Mouse (Mus musculus): ENCODE data around the gene Doc2g. TPM values are rescaled to one million over a fixed set of nuclear protein-coding genes. Genes with fewer than 3 reads are reported as not detected.
A peak's percentile ranks its signal among the peaks of the same experiment; 100 is the strongest.

Gene Doc2g
- polyA plus RNA-seq, 2 experiments: 0.25 to 1.8 TPM

GRCm38 (mm10) chr19:4051741-4052515 is 48.8 kb downstream of the Doc2g start:
- no peak for ATAC-seq (ENCODE audit: insufficient read depth)

GRCm38 (mm10) chr19:4052516-4053030 is 49.5 kb downstream of the Doc2g start:
- no peak overlapping the region for H3K4me2 ChIP-seq (ENCODE audit: low read depth)
- ATAC-seq (ENCODE audit: insufficient read depth): no peak
- no peak for DNase-seq (ENCODE audit: low read depth in 3 of 3, low spot score in 3 of 3)
- WGBS (ENCODE audit: insufficient replicate concordance): 61% methylated on average over 5 of the region's 5 CpGs
- peaks cover 3 to 21% of the 10 kb centered on the region in 2 experiments for H3K4me1 ChIP-seq (replicated peaks; ENCODE audit: control insufficient read depth in 2 of 2, insufficient read depth in 2 of 2, low read length in 1 of 2)
- no peaks in the 10 kb centered on the region for H3K36me3 ChIP-seq (replicated peaks; ENCODE audit: control insufficient read depth, insufficient read depth, low read depth)
- no peaks in the 10 kb centered on the region for H3K27me3 ChIP-seq (ENCODE audit: control insufficient read depth, insufficient read depth, low read length)
- H3K4me3 ChIP-seq (ENCODE audit: insufficient read depth in 1 of 2, low read depth in 2 of 2, low read length in 2 of 2): no peak overlapping the region
- H3K9ac ChIP-seq (replicated peaks): no peak overlapping the region
- H3K9me3 ChIP-seq (ENCODE audit: control insufficient read depth, low read length): no peaks in the 10 kb centered on the region
- H3K27ac ChIP-seq: no peak overlapping the region
- TF ChIP-seq CTCF (IDR thresholded peaks at IDR 0.05; ENCODE audit: low read depth) (no peak), EP300 (IDR thresholded peaks at IDR 0.05; ENCODE audit: low read depth) (no peak)

More at GRCm38 (mm10) chr19:4051741-4052515, 48.8 kb downstream of the Doc2g start:
- Histone ChIP-seq H3K4me1 (replicated peaks; ENCODE audit: control insufficient read depth in 2 of 2, insufficient read depth in 2 of 2, low read length in 1 of 2) (peaks cover 9 to 26% of the 10 kb centered on the region in 2 experiments), H3K27ac (no peak overlapping the region), H3K9me3 (ENCODE audit: control insufficient read depth, low read length) (no peaks in the 10 kb centered on the region), H3K27me3 (ENCODE audit: control insufficient read depth, insufficient read depth, low read length) (no peaks in the 10 kb centered on the region), H3K4me2 (ENCODE audit: low read depth) (no peak overlapping the region), H3K36me3 (replicated peaks; ENCODE audit: control insufficient read depth, insufficient read depth, low read depth) (no peaks in the 10 kb centered on the region), H3K4me3 (ENCODE audit: insufficient read depth in 1 of 2, low read depth in 2 of 2, low read length in 2 of 2) (no peak overlapping the region), H3K9ac (replicated peaks) (no peak overlapping the region)
- TF ChIP-seq CTCF (IDR thresholded peaks at IDR 0.05; ENCODE audit: low read depth): peak; percentile 94
- no peak for TF ChIP-seq EP300 (IDR thresholded peaks at IDR 0.05; ENCODE audit: low read depth)
- WGBS (ENCODE audit: insufficient replicate concordance): 51% methylated on average over 10 of the region's 10 CpGs
- DNase-seq (ENCODE audit: low read depth in 3 of 3, low spot score in 3 of 3): no peak

- Histone ChIP-seq H3K36me3 (replicated peaks; ENCODE audit: control insufficient read depth, insufficient read depth, low read depth) (no peaks in the 10 kb centered on the region), H3K4me2 (ENCODE audit: low read depth) (no peak overlapping the region), H3K4me1 (replicated peaks; ENCODE audit: control insufficient read depth in 2 of 2, insufficient read depth in 2 of 2, low read length in 1 of 2) (peaks cover 15 to 32% of the 10 kb centered on the region in 2 experiments), H3K9ac (replicated peaks) (no peak overlapping the region), H3K27ac (no peak overlapping the region), H3K4me3 (ENCODE audit: insufficient read depth in 1 of 2, low read depth in 2 of 2, low read length in 2 of 2) (no peak overlapping the region), H3K9me3 (ENCODE audit: control insufficient read depth, low read length) (no peaks in the 10 kb centered on the region), H3K27me3 (ENCODE audit: control insufficient read depth, insufficient read depth, low read length) (no peaks in the 10 kb centered on the region)
- TF ChIP-seq CTCF (IDR thresholded peaks at IDR 0.05; ENCODE audit: low read depth) (no peak), EP300 (IDR thresholded peaks at IDR 0.05; ENCODE audit: low read depth) (no peak)
- WGBS (ENCODE audit: insufficient replicate concordance): 70% methylated on average over 5 of the region's 5 CpGs
- no peak for ATAC-seq (ENCODE audit: insufficient read depth)
- DNase-seq (ENCODE audit: low read depth in 3 of 3, low spot score in 3 of 3): no peak
These were observed 51.5 kb downstream of the Doc2g start for GRCm38 (mm10) chr19:4054613-4055012.

GRCm38 (mm10) chr19:4055216-4055946 is 52.3 kb downstream of the Doc2g start:
- Histone ChIP-seq H3K9me3 (ENCODE audit: control insufficient read depth, low read length) (no peaks in the 10 kb centered on the region), H3K27ac (no peak overlapping the region), H3K27me3 (ENCODE audit: control insufficient read depth, insufficient read depth, low read length) (no peaks in the 10 kb centered on the region), H3K4me1 (replicated peaks; ENCODE audit: control insufficient read depth in 2 of 2, insufficient read depth in 2 of 2, low read length in 1 of 2) (peaks cover 21 to 36% of the 10 kb centered on the region in 2 experiments), H3K36me3 (replicated peaks; ENCODE audit: control insufficient read depth, insufficient read depth, low read depth) (no peaks in the 10 kb centered on the region), H3K4me2 (ENCODE audit: low read depth) (no peak overlapping the region), H3K4me3 (ENCODE audit: insufficient read depth in 1 of 2, low read depth in 2 of 2, low read length in 2 of 2) (no peak overlapping the region), H3K9ac (replicated peaks) (no peak overlapping the region)
- 61% methylated on average over 8 of the region's 8 CpGs for WGBS (ENCODE audit: insufficient replicate concordance)
- DNase-seq (ENCODE audit: low read depth in 3 of 3, low spot score in 3 of 3) (no peak), ATAC-seq (ENCODE audit: insufficient read depth) (no peak)
- TF ChIP-seq EP300 (IDR thresholded peaks at IDR 0.05; ENCODE audit: low read depth): no peak
- TF ChIP-seq CTCF (IDR thresholded peaks at IDR 0.05; ENCODE audit: low read depth): no peak

All from liver, embryonic 14.5 days (tissue).